Mouse (Mus musculus) E14TG2a.4 (cell line): Measurements from ENCODE around the gene Rala.

Experiments
- CTCF ChIP-seq: conservative IDR thresholded peaks from 2 replicates; pipeline ENCODE4 v1.5.1; 2014; ENCODE audit warnings: low read length
- NANOG ChIP-seq: IDR thresholded peaks from 2 replicates; pipeline ENCODE4 v1.6.1; 2014; ENCODE audit warnings: borderline replicate concordance, low read length, mixed read lengths
- POU5F1 ChIP-seq: IDR thresholded peaks from 2 replicates; pipeline ENCODE4 v1.6.1; 2014; ENCODE audit warnings: low read length, borderline replicate concordance

DNA sequence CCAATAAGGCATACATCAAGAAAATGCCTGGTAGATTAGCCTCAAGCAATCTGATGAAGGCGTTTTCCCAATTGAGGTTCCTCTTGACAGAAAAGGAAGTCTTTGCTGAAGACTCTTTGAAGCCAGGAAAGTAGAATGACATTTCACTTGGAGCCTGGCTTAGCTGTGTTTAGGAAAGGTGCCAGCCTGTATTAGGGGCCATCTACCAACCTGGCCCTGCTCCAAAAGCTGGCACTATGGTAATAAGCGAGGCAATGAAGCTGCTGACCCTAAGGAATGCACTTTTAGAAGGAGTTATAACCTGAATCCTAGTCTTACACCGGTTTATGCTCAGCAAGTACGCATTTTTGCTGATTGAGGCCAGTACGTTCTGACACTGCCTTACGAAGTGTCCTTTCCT lies 83.5 kb downstream of the Rala start:
- TF ChIP-seq CTCF, result no peak
- TF ChIP-seq NANOG, result no peak
- no peak for TF ChIP-seq POU5F1
